Mouse (Mus musculus) brown adipose tissue, adult 24 weeks (tissue): ENCODE measurements at regions not wholly inside any gene's neighbourhood (a gene's known extent, or its start where the extent isn't known, plus 50 kb on each side); places are given as distances from the start of the nearest gene placed in this dataset.
A peak's percentile ranks its signal among the peaks of the same experiment; 100 is the strongest.
"Not testable (repeated sequence)": the region's sequence is repeated elsewhere in the genome, so short reads cannot be mapped to it uniquely, and the experiment has no call there.

Source experiments
- H3K27ac ChIP-seq: fragments of 200-500 bp; replicated peaks from 2 replicates; pipeline ENCODE4 v1.5.1; 2012; ENCODE audit warnings: low read depth, mild to moderate bottlenecking, low read length
- H3K4me1 ChIP-seq: fragments of 200-500 bp; 2 replicates; pipeline ENCODE4 v1.6.1; 2012; ENCODE audit warnings: low read length, mixed read lengths; ENCODE audit not compliant: control insufficient read depth, insufficient read depth, insufficient read length
- H3K4me3 ChIP-seq: fragments of 200-500 bp; 2 replicates; pipeline ENCODE4 v1.5.1; 2012; ENCODE audit warnings: low read depth, mild to moderate bottlenecking, low read length, moderate library complexity; ENCODE audit not compliant: insufficient read depth

- H3K4me1 ChIP-seq, H3K27ac ChIP-seq, H3K4me3 ChIP-seq: not testable (repeated sequence)
Observed at GRCm38 (mm10) chr5:129385965-129386643, 114.9 kb upstream of the Sfswap start.

- not testable (repeated sequence) for H3K27ac ChIP-seq, H3K4me3 ChIP-seq, H3K4me1 ChIP-seq
Observed at GRCm38 (mm10) chr5:129386671-129387070, 114.3 kb upstream of the Sfswap start.

GRCm38 (mm10) chr5:129387301-129387700 lies 113.7 kb upstream of the Sfswap start:
- Histone ChIP-seq H3K4me1 (no peaks in the 10 kb centered on the region), H3K4me3 (no peak overlapping the region), H3K27ac (no peak overlapping the region)

GRCm38 (mm10) chr5:129390921-129391371 lies 110.1 kb upstream of the Sfswap start:
- no peak overlapping the region for H3K27ac ChIP-seq
- H3K4me3 ChIP-seq = no peak overlapping the region
- no peaks in the 10 kb centered on the region for H3K4me1 ChIP-seq

GRCm38 (mm10) chr5:129393150-129393549 lies 107.9 kb upstream of the Sfswap start:
- Histone ChIP-seq H3K4me1 (no peaks in the 10 kb centered on the region), H3K27ac (no peak overlapping the region), H3K4me3 (no peak overlapping the region)

GRCm38 (mm10) chr5:129393606-129394255 lies 107.3 kb upstream of the Sfswap start:
- Histone ChIP-seq H3K4me3 (no peak overlapping the region), H3K27ac (no peak overlapping the region), H3K4me1 (no peaks in the 10 kb centered on the region)

GRCm38 (mm10) chr5:129394416-129394815 lies 106.6 kb upstream of the Sfswap start:
- H3K4me1 ChIP-seq = no peaks in the 10 kb centered on the region
- H3K4me3 ChIP-seq = no peak overlapping the region
- H3K27ac ChIP-seq = no peak overlapping the region

GRCm38 (mm10) chr5:129397311-129397710 lies 103.7 kb upstream of the Sfswap start:
- Histone ChIP-seq H3K4me1 (no peaks in the 10 kb centered on the region), H3K4me3 (no peak overlapping the region), H3K27ac (no peak overlapping the region)

GRCm38 (mm10) chr5:129406259-129406658 lies 94.8 kb upstream of the Sfswap start:
- Histone ChIP-seq H3K4me3 (no peak overlapping the region), H3K27ac (no peak overlapping the region), H3K4me1 (no peaks in the 10 kb centered on the region)

GRCm38 (mm10) chr5:129409440-129410004 lies 91.5 kb upstream of the Sfswap start:
- H3K27ac ChIP-seq = no peak overlapping the region
- no peaks in the 10 kb centered on the region for H3K4me1 ChIP-seq
- H3K4me3 ChIP-seq = no peak overlapping the region

- H3K4me3 ChIP-seq = no peak overlapping the region
- no peak overlapping the region for H3K27ac ChIP-seq
- no peaks in the 10 kb centered on the region for H3K4me1 ChIP-seq
Observed at GRCm38 (mm10) chr5:129412161-129412560, 88.9 kb upstream of the Sfswap start.

- H3K27ac ChIP-seq = peak overlapping the region; percentile 59
- H3K4me1 ChIP-seq = no peaks in the 10 kb centered on the region
- H3K4me3 ChIP-seq = peak overlapping the region; percentile 31
Observed at GRCm38 (mm10) chr5:129414960-129415706, 85.9 kb upstream of the Sfswap start.

- H3K4me1 ChIP-seq = no peaks in the 10 kb centered on the region
- no peak overlapping the region for H3K27ac ChIP-seq
- no peak overlapping the region for H3K4me3 ChIP-seq
Observed at GRCm38 (mm10) chr5:129416425-129416824, 84.6 kb upstream of the Sfswap start.

GRCm38 (mm10) chr5:129417516-129417915 lies 83.5 kb upstream of the Sfswap start:
- Histone ChIP-seq H3K27ac (no peak overlapping the region), H3K4me1 (no peaks in the 10 kb centered on the region), H3K4me3 (no peak overlapping the region)

GRCm38 (mm10) chr5:129420981-129421380 lies 80.0 kb upstream of the Sfswap start:
- H3K4me1 ChIP-seq = no peaks in the 10 kb centered on the region
- H3K27ac ChIP-seq = no peak overlapping the region
- no peak overlapping the region for H3K4me3 ChIP-seq
